Mouse (Mus musculus): ENCODE measurements around the gene Bax.
"Not testable (repeated sequence)": the region's sequence is repeated elsewhere in the genome, so short reads cannot be mapped to it uniquely, and the experiment has no call there.

The Bax gene

GRCm38 (mm10) chr7:45481374-45481927 lies 14.8 kb upstream of the Bax start, which contains the start of gene Tulp2:
Tulp2 (plus strand) TSS chr7:45481877.
- in situ Hi-C loops (cut with MboI) = no loop called here

GRCm38 (mm10) chr7:45480310-45480709 lies 13.6 kb upstream of the Bax start:
- in situ Hi-C loops (cut with MboI) = not testable (repeated sequence)

- in situ Hi-C loops (cut with MboI) = no loop called here
These were observed 12.1 kb upstream of the Bax start for GRCm38 (mm10) chr7:45478774-45479173.

- in situ Hi-C loops (cut with MboI) = no loop called here
These were observed 10.3 kb upstream of the Bax start for GRCm38 (mm10) chr7:45477003-45477402.

- in situ Hi-C loops (cut with MboI) = no loop called here
These were observed 9.8 kb upstream of the Bax start for GRCm38 (mm10) chr7:45476453-45476852.

GRCm38 (mm10) chr7:45475291-45475969 lies 8.7 kb upstream of the Bax start:
- in situ Hi-C loops (cut with MboI) = no loop called here

GRCm38 (mm10) chr7:45470869-45471268 lies 4.2 kb upstream of the Bax start:
- in situ Hi-C loops (cut with MboI) = no loop called here

- in situ Hi-C loops (cut with MboI) = no loop called here
These were observed 482 bp upstream of the Bax start for GRCm38 (mm10) chr7:45467090-45467670.

GRCm38 (mm10) chr7:45465549-45465948 lies 1.1 kb downstream of the Bax start:
- in situ Hi-C loops (cut with MboI) = no loop called here

GRCm38 (mm10) chr7:45465112-45465511 lies 1.6 kb downstream of the Bax start:
- in situ Hi-C loops (cut with MboI) = no loop called here

- in situ Hi-C loops (cut with MboI) = no loop called here
These were observed 2.5 kb downstream of the Bax start for GRCm38 (mm10) chr7:45463987-45464778.

GRCm38 (mm10) chr7:45462868-45463267 lies 3.8 kb downstream of the Bax start:
- in situ Hi-C loops (cut with MboI) = not testable (repeated sequence)

- in situ Hi-C loops (cut with MboI) = no loop called here
These were observed 4.4 kb downstream of the Bax start for GRCm38 (mm10) chr7:45462325-45462724.

- in situ Hi-C loops (cut with MboI) = no loop called here
These were observed 4.9 kb downstream of the Bax start for GRCm38 (mm10) chr7:45461781-45462180.

- in situ Hi-C loops (cut with MboI) = no loop called here
These were observed 5.4 kb downstream of the Bax start for GRCm38 (mm10) chr7:45461326-45461725.

GRCm38 (mm10) chr7:45460860-45461314 lies 5.8 kb downstream of the Bax start:
- in situ Hi-C loops (cut with MboI) = no loop called here

GRCm38 (mm10) chr7:45460377-45460776 lies 6.3 kb downstream of the Bax start:
- in situ Hi-C loops (cut with MboI) = no loop called here

- in situ Hi-C loops (cut with MboI) = not testable (repeated sequence)
These were observed 7.0 kb downstream of the Bax start, which contains the start of gene Ftl1 for GRCm38 (mm10) chr7:45459564-45460140. Ftl1 (minus strand) TSS chr7:45459884.

- in situ Hi-C loops (cut with MboI) = no loop called here
These were observed 7.7 kb downstream of the Bax start for GRCm38 (mm10) chr7:45458748-45459563.

- in situ Hi-C loops (cut with MboI) = no loop called here
These were observed 9.3 kb downstream of the Bax start for GRCm38 (mm10) chr7:45457204-45458060.

Data from mature B cell (primary cell).